Mouse (Mus musculus): ENCODE results near the gene Cryab.

DNA sequence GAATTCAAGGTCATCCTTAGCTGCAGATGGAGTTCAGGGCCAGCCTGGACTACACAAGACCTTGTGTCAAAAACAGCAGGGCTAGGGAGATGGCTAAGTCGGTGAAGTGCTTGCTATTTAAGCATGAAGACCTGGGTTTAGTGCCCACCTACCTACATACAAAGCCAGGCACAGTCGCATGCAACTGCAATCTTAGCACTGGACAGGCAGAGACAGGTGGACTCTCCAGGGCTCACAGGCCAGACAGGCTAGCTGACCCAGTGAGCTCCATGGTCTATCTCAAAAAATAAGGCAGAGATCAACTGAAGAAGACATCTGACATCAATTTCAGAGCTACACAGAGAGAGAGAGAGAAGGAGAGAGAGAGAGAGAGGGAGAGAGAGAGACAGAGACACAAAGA lies 27.0 kb upstream of the Cryab start:
- TF ChIP-seq CTCF (IDR thresholded peaks at IDR 0.05; ENCODE audit: low read depth): no peak
- TF ChIP-seq EP300 (IDR thresholded peaks at IDR 0.05; ENCODE audit: low read depth): no peak
